Mouse (Mus musculus) small intestine, adult 2 months (tissue): ENCODE data around the gene Peli2.

Experiments used
- CTCF ChIP-seq: fragments of 200-500 bp; IDR thresholded peaks from 2 replicates; pipeline ENCODE4 v1.5.1; 2012; ENCODE audit warnings: low read depth, mild to moderate bottlenecking, control low read depth, inconsistent platforms, low read length, moderate library complexity, mixed read lengths; ENCODE audit not compliant: insufficient replicate concordance, insufficient read length; ENCODE audit errors: extremely low read depth
- POLR2A ChIP-seq: fragments of 200-500 bp; IDR thresholded peaks from 2 replicates; pipeline ENCODE4 v1.6.1; 2012; ENCODE audit warnings: low read depth, mild to moderate bottlenecking, control low read depth, inconsistent platforms, low read length, moderate library complexity

DNA sequence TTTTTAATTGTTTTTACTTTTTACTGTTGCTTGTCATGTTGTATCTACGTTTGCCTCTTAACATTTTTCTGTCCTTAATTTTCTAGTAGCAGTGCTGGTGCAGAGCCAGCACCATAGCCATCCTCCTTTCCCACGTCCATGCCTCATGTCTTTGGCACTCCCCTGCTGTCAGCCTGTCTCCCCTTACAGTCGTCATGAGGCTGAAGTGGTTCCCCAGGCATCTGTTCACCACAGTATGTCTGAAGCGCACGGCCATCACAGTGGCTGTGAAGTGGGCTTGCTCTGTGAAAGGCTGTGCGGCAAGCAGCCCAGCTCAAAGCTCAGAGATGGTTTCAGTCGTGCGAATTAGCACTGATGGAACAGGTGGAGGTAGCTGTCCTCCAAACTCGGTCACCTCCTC, 66.5 kb downstream of the Peli2 start:
- TF ChIP-seq POLR2A: no peak
- no peak for TF ChIP-seq CTCF
